Mouse (Mus musculus) adrenal gland, adult 10 weeks (tissue): ENCODE measurements around the gene Sdf2l1. TPM values are rescaled to one million over a fixed set of nuclear protein-coding genes. Genes with fewer than 3 reads are reported as not detected.

ENCODE experiments used
- polyA plus RNA-seq: library from polyadenylated mRNA; stranded (reverse); fragments of 350-450 nt; fragmentation: Illumina TruSeq; extraction: RNeasy Lipid Tissue Mini Kit (QIAGEN cat#74804); gene quantifications from one replicate; pipeline ENCODE4 v1.2.3, GENCODE M21; 2014; ENCODE audit warnings: low read depth, low replicate concordance

The Sdf2l1 gene
- polyA plus RNA-seq: 15.5 TPM

GRCm38 (mm10) chr16:17132089-17132905 lies at the start of gene Sdf2l1:
Sdf2l1 (minus strand) TSS chr16:17132383.

GRCm38 (mm10) chr16:17146772-17147235 lies 14.6 kb upstream of the Sdf2l1 start, which contains the start of gene Ccdc116:
Ccdc116 (minus strand) TSS chr16:17147229.

GRCm38 (mm10) chr16:17144339-17144738 lies 12.2 kb upstream of the Sdf2l1 start, which contains the start of gene Ydjc:
Ydjc (plus strand) TSS chr16:17144621.

GRCm38 (mm10) chr16:17124871-17125520 lies 7.2 kb downstream of the Sdf2l1 start, which contains the start of gene 2610318N02Rik:
2610318N02Rik (minus strand) TSS chr16:17125167.

GRCm38 (mm10) chr16:17110771-17111743 lies 21.1 kb downstream of the Sdf2l1 start, which contains the start of gene Ppil2:
Ppil2 (minus strand) TSS chr16:17111257.

Other genes starting within 250 kb of the Sdf2l1 start
- gene Ppm1f, start 235.9 kb downstream of the Sdf2l1 start, polyA plus RNA-seq: 17.2 TPM
- 394 TPM for gene Mapk1, start 149.0 kb downstream of the Sdf2l1 start, polyA plus RNA-seq
- gene Ypel1, start 62.7 kb downstream of the Sdf2l1 start, polyA plus RNA-seq: 4.1 TPM
- gene Ppil2, start 21.1 kb downstream of the Sdf2l1 start, polyA plus RNA-seq: 157 TPM
- not detected for gene 2610318N02Rik, start 7.2 kb downstream of the Sdf2l1 start, polyA plus RNA-seq
- not detected for gene Ydjc, start 12.2 kb upstream of the Sdf2l1 start, polyA plus RNA-seq
- gene Ccdc116, start 14.8 kb upstream of the Sdf2l1 start, polyA plus RNA-seq: not detected
- 394 TPM for gene Ube2l3, start 70.3 kb upstream of the Sdf2l1 start, polyA plus RNA-seq
- not detected for gene Rimbp3, start 76.2 kb upstream of the Sdf2l1 start, polyA plus RNA-seq
- 0.70 TPM for gene Hic2, start 101.2 kb upstream of the Sdf2l1 start, polyA plus RNA-seq
- not detected for gene Tmem191c, start 143.7 kb upstream of the Sdf2l1 start, polyA plus RNA-seq
- not detected for gene Serpind1, start 199.0 kb upstream of the Sdf2l1 start, polyA plus RNA-seq